Mouse (Mus musculus) midbrain, embryonic 12.5 days (tissue): ENCODE data around the gene Dnah8. TPM values are rescaled to one million over a fixed set of nuclear protein-coding genes. Genes with fewer than 3 reads are reported as not detected.

Experiments
- ATAC-seq: fragments of 200-750 bp; cut with Nextera tagmentation; 2 replicates; pipeline ENCODE4 v1.8.0; 2017; ENCODE audit warnings: low read depth, moderate TSS enrichment, moderate library complexity; ENCODE audit not compliant: low FRiP score
- H3K27ac ChIP-seq: fragments of 300-500 bp; sonication (generic); replicated peaks from 2 replicates; pipeline ENCODE4 v1.5.1; 2016; ENCODE audit warnings: mild to moderate bottlenecking
- H3K27me3 ChIP-seq: fragments of 300-500 bp; sonication (generic); 2 replicates; pipeline ENCODE4 v1.6.1; 2016; ENCODE audit warnings: mild to moderate bottlenecking
- H3K36me3 ChIP-seq: fragments of 300-500 bp; sonication (generic); 2 replicates; pipeline ENCODE4 v1.6.1; 2016
- H3K4me1 ChIP-seq: fragments of 300-500 bp; sonication (generic); 2 replicates; pipeline ENCODE4 v1.6.1; 2016
- H3K4me2 ChIP-seq: fragments of 300-500 bp; sonication (generic); replicated peaks from 2 replicates; pipeline ENCODE4 v1.6.1; 2016; ENCODE audit warnings: mild to moderate bottlenecking, moderate library complexity
- H3K4me3 ChIP-seq: fragments of 300-500 bp; sonication (generic); 2 replicates; pipeline ENCODE4 v1.5.1; 2016; ENCODE audit warnings: mild to moderate bottlenecking
- H3K9ac ChIP-seq: fragments of 300-500 bp; sonication (generic); replicated peaks from 2 replicates; pipeline ENCODE4 v1.6.1; 2016; ENCODE audit warnings: mild to moderate bottlenecking, moderate library complexity
- H3K9me3 ChIP-seq: fragments of 300-500 bp; sonication (generic); 2 replicates; pipeline ENCODE4 v1.6.1; 2016; ENCODE audit warnings: mild to moderate bottlenecking
- WGBS: fragments of 180-500 bp; shearing (Covaris S2); methylation state at CpG from one replicate; pipeline ENCODE4 v1.1.7; 2016; 5-methylcytosine and 5-hydroxymethylcytosine counted together
- polyA plus RNA-seq: library from polyadenylated mRNA; unstranded; fragments of >200 nt; fragmentation: Nextera tagmentation; extraction: Ambion mirVana; gene quantifications from 2 replicates; pipeline ENCODE4 v1.2.1, GENCODE M21; 2016

Dnah8 gene
- polyA plus RNA-seq, 1 experiment from 2014 or later = 0.66 TPM

- Histone ChIP-seq H3K4me3 (no peak overlapping the region), H3K9ac (no peak overlapping the region), H3K9me3 (no peaks in the 10 kb centered on the region), H3K27me3 (no peaks in the 10 kb centered on the region), H3K4me1 (0 out of 2 replicates have a peak, but pooled peaks cover 4% of the 10 kb centered on the region), H3K36me3 (no peaks in the 10 kb centered on the region), H3K27ac (no peak overlapping the region), H3K4me2 (no peak overlapping the region)
- WGBS = 91% methylated on average over 9 of the region's 9 CpGs
- ATAC-seq = no peak
Observed at GRCm38 (mm10) chr17:30675021-30675740, 51.0 kb downstream of the Dnah8 start.

GRCm38 (mm10) chr17:30678523-30678922 is 54.4 kb downstream of the Dnah8 start:
- Histone ChIP-seq H3K27me3 (no peaks in the 10 kb centered on the region), H3K4me1 (no peaks in the 10 kb centered on the region), H3K9me3 (no peaks in the 10 kb centered on the region), H3K9ac (no peak overlapping the region), H3K4me2 (no peak overlapping the region), H3K36me3 (no peaks in the 10 kb centered on the region), H3K4me3 (no peak overlapping the region), H3K27ac (no peak overlapping the region)
- 95% methylated on average over 10 of the region's 10 CpGs for WGBS
- ATAC-seq = no peak

DNA sequence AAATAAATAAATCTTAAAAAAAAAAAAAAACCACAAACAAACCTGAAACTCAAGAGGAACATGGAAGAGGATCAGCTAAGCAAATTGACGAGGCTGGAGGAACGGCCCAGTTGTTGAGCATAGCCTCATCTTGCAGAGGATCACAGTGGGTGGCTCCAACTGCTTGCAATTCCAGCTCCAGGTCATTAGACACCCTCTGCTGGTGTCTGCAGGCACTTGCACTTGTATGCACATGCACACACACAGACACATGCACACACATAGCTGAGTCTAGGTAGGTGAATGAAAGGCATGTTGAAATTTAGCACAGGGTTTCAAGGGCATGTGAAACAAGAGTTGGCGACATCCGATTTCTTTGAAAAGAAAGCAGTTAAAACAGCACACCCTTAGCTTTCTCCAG is 55.5 kb downstream of the Dnah8 start:
- no peak overlapping the region for H3K4me2 ChIP-seq
- no peak overlapping the region for H3K4me3 ChIP-seq
- no peaks in the 10 kb centered on the region for H3K9me3 ChIP-seq
- no peaks in the 10 kb centered on the region for H3K27me3 ChIP-seq
- H3K27ac ChIP-seq = no peak overlapping the region
- ATAC-seq = no peak
- no peaks in the 10 kb centered on the region for H3K4me1 ChIP-seq
- H3K36me3 ChIP-seq = no peaks in the 10 kb centered on the region
- no peak overlapping the region for H3K9ac ChIP-seq
- 89% methylated on average over 4 of the region's 4 CpGs for WGBS

GRCm38 (mm10) chr17:30681604-30682003 is 57.5 kb downstream of the Dnah8 start:
- H3K4me2 ChIP-seq = no peak overlapping the region
- H3K4me1 ChIP-seq = no peaks in the 10 kb centered on the region
- no peak overlapping the region for H3K27ac ChIP-seq
- ATAC-seq = no peak
- H3K9me3 ChIP-seq = no peaks in the 10 kb centered on the region
- WGBS = 34% methylated on average over 5 of the region's 5 CpGs
- no peaks in the 10 kb centered on the region for H3K36me3 ChIP-seq
- H3K4me3 ChIP-seq = no peak overlapping the region
- H3K27me3 ChIP-seq = no peaks in the 10 kb centered on the region
- no peak overlapping the region for H3K9ac ChIP-seq

- Histone ChIP-seq H3K9ac (no peak overlapping the region), H3K27me3 (no peaks in the 10 kb centered on the region), H3K36me3 (no peaks in the 10 kb centered on the region), H3K4me1 (no peaks in the 10 kb centered on the region), H3K4me2 (no peak overlapping the region), H3K27ac (no peak overlapping the region), H3K9me3 (no peaks in the 10 kb centered on the region), H3K4me3 (no peak overlapping the region)
- 83% methylated on average over 8 of the region's 8 CpGs for WGBS
- no peak for ATAC-seq
Observed at GRCm38 (mm10) chr17:30690181-30690580, 66.0 kb downstream of the Dnah8 start.

DNA sequence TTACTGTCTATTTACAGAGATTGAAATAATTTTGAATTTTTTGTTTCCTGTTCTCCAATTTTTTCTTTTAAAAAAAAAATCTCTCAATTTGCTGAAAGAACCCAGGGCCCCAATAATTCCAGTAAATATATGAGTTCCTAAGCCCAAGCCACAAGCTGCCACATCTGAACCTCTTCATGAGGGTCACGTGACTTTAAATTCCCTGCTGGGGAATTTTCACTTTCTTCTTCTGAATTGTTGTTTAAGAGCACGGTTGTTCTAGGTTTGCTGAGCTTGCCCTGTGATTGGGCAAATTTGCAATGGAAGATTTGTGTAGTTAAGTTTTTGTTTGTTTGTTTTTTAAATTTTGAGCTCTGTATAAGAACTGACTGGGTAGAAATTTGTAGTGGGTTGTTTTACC is 67.3 kb downstream of the Dnah8 start:
- no peak for ATAC-seq
- no peak overlapping the region for H3K4me2 ChIP-seq
- no peaks in the 10 kb centered on the region for H3K27me3 ChIP-seq
- no peaks in the 10 kb centered on the region for H3K36me3 ChIP-seq
- H3K9me3 ChIP-seq = no peaks in the 10 kb centered on the region
- H3K9ac ChIP-seq = no peak overlapping the region
- WGBS = 55% methylated on average over 2 of the region's 2 CpGs
- no peaks in the 10 kb centered on the region for H3K4me1 ChIP-seq
- H3K4me3 ChIP-seq = no peak overlapping the region
- no peak overlapping the region for H3K27ac ChIP-seq

GRCm38 (mm10) chr17:30694281-30694680 is 70.1 kb downstream of the Dnah8 start:
- 85% methylated on average over 9 of the region's 9 CpGs for WGBS
- H3K27ac ChIP-seq = no peak overlapping the region
- no peaks in the 10 kb centered on the region for H3K4me1 ChIP-seq
- H3K9ac ChIP-seq = no peak overlapping the region
- no peak for ATAC-seq
- no peaks in the 10 kb centered on the region for H3K36me3 ChIP-seq
- H3K4me3 ChIP-seq = no peak overlapping the region
- no peak overlapping the region for H3K4me2 ChIP-seq
- H3K27me3 ChIP-seq = no peaks in the 10 kb centered on the region
- H3K9me3 ChIP-seq = no peaks in the 10 kb centered on the region

DNA sequence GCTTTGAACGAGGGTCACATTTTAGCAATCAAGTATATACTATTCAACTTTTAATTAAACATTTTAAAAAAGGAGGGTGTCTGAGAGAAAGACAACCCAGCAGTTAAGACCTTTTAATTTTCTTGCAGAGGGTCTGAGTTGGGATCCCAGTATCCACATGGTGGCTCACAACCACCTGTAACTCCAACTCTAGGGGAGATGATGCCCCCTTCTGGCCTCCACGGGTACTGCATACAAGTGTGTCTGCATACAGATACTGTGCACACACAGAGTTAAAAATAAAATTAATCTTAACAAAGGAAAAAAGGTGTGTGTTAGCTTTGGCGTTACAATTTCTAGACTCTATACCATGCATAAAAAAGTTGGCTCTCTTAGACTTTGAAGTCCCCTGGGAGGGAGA is 90.6 kb downstream of the Dnah8 start:
- no peak overlapping the region for H3K9ac ChIP-seq
- no peaks in the 10 kb centered on the region for H3K4me1 ChIP-seq
- 76% methylated on average over 3 of the region's 3 CpGs for WGBS
- H3K4me3 ChIP-seq = no peak overlapping the region
- no peak overlapping the region for H3K4me2 ChIP-seq
- no peak for ATAC-seq
- no peaks in the 10 kb centered on the region for H3K9me3 ChIP-seq
- H3K36me3 ChIP-seq = no peaks in the 10 kb centered on the region
- H3K27ac ChIP-seq = no peak overlapping the region
- no peaks in the 10 kb centered on the region for H3K27me3 ChIP-seq

- no peak overlapping the region for H3K27ac ChIP-seq
- H3K4me3 ChIP-seq = no peak overlapping the region
- H3K4me1 ChIP-seq = no peaks in the 10 kb centered on the region
- no peak overlapping the region for H3K9ac ChIP-seq
- ATAC-seq = no peak
- H3K9me3 ChIP-seq = no peaks in the 10 kb centered on the region
- H3K27me3 ChIP-seq = no peaks in the 10 kb centered on the region
- no peaks in the 10 kb centered on the region for H3K36me3 ChIP-seq
- no peak overlapping the region for H3K4me2 ChIP-seq
- 97% methylated on average over 7 of the region's 7 CpGs for WGBS
Observed at GRCm38 (mm10) chr17:30718197-30718596, 94.0 kb downstream of the Dnah8 start.

GRCm38 (mm10) chr17:30719031-30719430 is 94.9 kb downstream of the Dnah8 start:
- no peaks in the 10 kb centered on the region for H3K36me3 ChIP-seq

GRCm38 (mm10) chr17:30727788-30728187 is 103.6 kb downstream of the Dnah8 start:
- Histone ChIP-seq H3K4me1 (no peaks in the 10 kb centered on the region), H3K9ac (no peak overlapping the region), H3K9me3 (no peaks in the 10 kb centered on the region), H3K4me2 (no peak overlapping the region), H3K36me3 (no peaks in the 10 kb centered on the region), H3K27me3 (no peaks in the 10 kb centered on the region), H3K27ac (no peak overlapping the region), H3K4me3 (no peak overlapping the region)
- WGBS = 55% methylated on average over 4 of the region's 4 CpGs
- ATAC-seq = no peak

More at GRCm38 (mm10) chr17:30719031-30719430, 94.9 kb downstream of the Dnah8 start:
- ATAC-seq = no peak
- H3K4me1 ChIP-seq = no peaks in the 10 kb centered on the region
- H3K4me2 ChIP-seq = no peak overlapping the region
- H3K27me3 ChIP-seq = no peaks in the 10 kb centered on the region
- H3K27ac ChIP-seq = no peak overlapping the region
- WGBS = 84% methylated on average over 5 of the region's 5 CpGs
- H3K4me3 ChIP-seq = no peak overlapping the region
- H3K9me3 ChIP-seq = no peaks in the 10 kb centered on the region
- no peak overlapping the region for H3K9ac ChIP-seq

DNA sequence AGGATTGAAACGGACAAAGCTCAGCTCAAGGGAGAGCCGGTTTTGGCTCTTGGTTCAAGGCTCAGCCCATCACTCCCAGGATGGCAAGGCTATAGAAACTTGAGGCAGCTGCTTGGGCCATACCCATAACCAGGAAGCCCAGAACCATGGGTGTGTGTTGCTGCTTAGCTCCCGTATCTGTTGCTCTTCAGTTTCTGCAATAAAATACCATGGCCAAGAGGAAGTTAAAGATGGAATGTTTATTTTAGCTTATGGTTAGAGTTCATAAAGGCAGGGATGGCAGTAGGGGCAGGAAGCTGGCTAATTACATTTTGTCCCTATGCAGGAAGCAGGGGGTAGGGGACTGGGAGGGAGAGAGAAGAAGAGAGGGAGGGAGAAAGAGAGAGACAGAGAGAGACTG is 108.6 kb downstream of the Dnah8 start:
- WGBS = 85% methylated on average over 3 of the region's 3 CpGs
- H3K9me3 ChIP-seq = peaks cover 4% of the 10 kb centered on the region; the same call in 1 of the 2 replicates
- no peak for ATAC-seq

GRCm38 (mm10) chr17:30734770-30735169 is 110.6 kb downstream of the Dnah8 start:
- no peak overlapping the region for H3K4me2 ChIP-seq
- H3K9ac ChIP-seq = no peak overlapping the region
- H3K27me3 ChIP-seq = no peaks in the 10 kb centered on the region
- no peaks in the 10 kb centered on the region for H3K4me1 ChIP-seq
- 91% methylated on average over 8 of the region's 8 CpGs for WGBS
- no peak overlapping the region for H3K4me3 ChIP-seq
- H3K9me3 ChIP-seq = peaks cover 4% of the 10 kb centered on the region; the same call in 1 of the 2 replicates
- no peaks in the 10 kb centered on the region for H3K36me3 ChIP-seq
- no peak overlapping the region for H3K27ac ChIP-seq
- no peak for ATAC-seq

More for the DNA sequence above, 108.6 kb downstream of the Dnah8 start:
- Histone ChIP-seq H3K9ac (no peak overlapping the region), H3K4me2 (no peak overlapping the region), H3K4me1 (no peaks in the 10 kb centered on the region), H3K4me3 (no peak overlapping the region), H3K36me3 (no peaks in the 10 kb centered on the region), H3K27me3 (no peaks in the 10 kb centered on the region), H3K27ac (no peak overlapping the region)
